Mouse (Mus musculus) gastrocnemius, postnatal 4 days (tissue): ENCODE data around the gene Jade1. TPM values are rescaled to one million over a fixed set of nuclear protein-coding genes. Genes with fewer than 3 reads are reported as not detected.

Experiments
- DNase-seq, 2 experiments: peaks; one replicate each; pipeline ENCODE4 v3.0.0; 2021 to 2022; ENCODE audit warnings: low spot score in 2 of 2, mixed read lengths in 2 of 2
- total RNA-seq, 2 experiments: library from RNA; stranded (reverse); gene quantifications; 2 replicates each; pipeline ENCODE4 v1.2.3; 2021

Jade1 gene
- total RNA-seq, 2 experiments from 2014 or later, result 36.6 to 37.3 TPM

DNA sequence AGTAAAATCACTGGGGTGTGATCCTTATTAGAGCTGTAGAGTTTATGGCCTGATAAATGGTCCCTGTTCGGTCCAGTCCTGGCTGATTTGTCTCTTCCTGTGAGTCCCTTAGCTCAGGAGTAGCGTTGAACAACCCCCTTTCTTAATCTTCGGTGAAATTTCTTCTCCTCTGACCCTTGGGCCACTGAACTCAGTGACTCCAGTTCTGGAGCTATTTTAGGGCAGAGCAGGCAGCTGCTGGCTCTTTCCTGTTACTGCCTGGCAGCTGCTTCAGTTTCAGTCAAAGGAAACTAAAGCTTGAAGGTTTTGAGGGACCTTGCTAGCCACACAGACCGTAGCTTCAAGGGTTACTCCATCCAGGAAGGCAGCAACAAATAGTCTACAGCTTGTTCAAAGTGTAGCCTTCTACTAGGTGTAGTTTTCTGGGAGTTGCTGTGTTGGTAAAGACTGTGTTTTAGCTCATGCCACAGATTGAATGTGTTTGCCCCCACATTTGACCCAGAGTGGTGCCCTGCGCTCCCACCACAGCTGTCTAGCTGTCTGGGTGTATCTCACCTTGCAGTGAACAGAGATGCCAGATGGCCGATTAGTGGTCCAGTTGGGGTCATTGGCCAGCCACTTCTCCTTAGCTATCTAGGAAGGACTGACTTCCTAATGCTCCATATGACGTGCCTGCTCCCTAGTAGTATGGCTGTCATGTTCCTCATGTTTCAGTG lies 19.3 kb downstream of the Jade1 start:
- DNase-seq, result no peak

DNA sequence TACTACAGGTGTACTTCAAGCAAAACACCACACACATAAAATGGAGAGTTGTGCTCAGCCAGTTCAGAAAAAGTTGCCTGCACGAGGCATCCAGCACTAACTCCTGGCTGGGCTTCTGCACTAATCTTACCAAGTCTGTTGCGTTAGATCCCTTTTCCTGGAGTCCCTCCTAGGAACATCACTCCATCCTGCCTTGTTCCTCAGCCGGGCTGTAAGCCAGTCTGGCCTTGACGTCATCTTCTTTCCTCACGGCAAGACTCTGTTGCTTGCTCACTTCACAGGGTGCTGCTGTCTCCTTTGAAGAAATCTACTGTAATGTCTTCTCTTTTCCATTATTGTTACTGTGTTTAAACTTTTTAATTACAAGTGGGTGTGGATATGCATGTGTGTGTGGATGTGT lies 20.4 kb downstream of the Jade1 start:
- DNase-seq, result no peak

DNA sequence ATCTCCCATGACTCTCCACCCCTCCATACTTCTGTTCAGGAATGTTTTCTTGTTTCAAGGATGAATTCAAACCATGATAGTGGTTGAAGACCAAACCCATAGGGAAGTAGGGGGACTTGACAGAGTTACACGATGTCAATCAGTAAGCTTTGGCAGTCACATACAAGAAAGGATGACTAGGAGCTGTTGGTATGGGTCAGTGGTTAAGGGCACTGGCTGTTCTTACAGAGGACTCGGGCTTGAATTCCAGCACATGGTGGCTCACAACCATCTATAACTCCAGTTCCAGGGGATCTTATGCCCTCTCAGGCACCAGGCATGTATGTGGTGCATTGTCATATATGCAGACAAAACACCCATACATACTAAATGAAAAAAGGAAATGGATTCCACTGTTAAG lies 21.7 kb downstream of the Jade1 start:
- DNase-seq, result no peak

DNA sequence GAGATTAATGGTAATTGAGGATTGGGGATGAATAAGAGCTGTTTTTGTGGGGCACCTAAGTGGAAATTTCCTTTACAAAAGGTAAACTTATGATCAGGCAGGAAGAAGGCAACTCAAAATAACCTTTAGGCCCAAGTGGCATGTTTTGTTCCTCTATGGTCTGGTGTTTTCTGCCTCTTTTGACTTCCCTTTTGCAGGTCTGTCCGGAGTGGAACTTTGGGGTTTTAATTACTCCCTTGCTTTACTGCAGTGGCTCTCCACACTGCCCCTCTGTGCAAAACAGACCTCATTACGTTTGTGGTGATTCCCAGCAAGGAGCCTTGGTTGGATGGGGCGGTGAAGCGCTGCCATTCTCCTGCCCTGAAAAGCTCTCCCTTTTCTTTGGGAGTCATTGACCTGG lies 24.3 kb downstream of the Jade1 start:
- DNase-seq, result no peak

DNA sequence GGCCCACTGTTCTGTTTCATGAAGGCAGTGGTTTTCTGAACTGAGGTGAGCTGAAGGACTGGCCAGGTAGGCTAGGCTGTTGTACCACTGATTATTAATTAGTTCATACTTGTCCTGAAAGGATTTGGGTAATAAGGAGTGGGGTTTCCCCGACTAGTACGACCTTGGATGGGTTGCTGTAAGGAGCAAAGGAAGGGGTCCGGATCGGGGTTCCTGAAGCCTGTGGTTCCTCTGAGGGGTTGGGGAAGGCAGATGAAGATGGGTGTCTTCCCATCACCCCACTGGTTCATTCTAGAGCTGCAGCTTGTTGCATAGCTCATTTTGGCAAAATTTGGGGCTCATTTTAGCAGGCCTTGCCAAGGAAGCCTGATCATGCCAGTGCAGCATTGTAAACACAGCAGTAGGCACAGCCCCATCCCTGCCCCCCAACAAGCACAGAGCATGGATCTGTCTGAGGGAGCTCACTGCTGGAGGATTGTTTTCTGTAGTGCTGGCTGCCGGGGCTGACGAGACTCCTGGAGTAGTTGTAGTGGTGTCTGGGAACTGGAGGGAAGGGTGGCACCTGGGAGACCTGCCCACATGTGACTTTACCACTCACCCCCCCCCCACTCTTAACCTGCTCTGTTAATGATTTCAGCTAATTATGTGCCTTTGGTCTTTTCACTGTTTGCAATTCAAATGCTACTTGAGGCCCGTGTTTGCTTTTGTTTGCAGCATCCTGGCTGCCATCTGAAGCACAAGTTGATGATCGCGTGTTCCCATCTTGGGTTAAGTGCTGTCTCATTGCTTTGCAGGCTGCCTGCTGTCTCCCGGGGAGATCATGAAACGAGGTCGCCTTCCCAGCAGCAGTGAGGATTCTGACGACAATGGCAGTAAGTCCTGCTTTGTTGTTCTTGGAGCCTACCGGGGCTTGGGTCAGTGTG lies 25.1 kb downstream of the Jade1 start:
- no peak for DNase-seq

DNA sequence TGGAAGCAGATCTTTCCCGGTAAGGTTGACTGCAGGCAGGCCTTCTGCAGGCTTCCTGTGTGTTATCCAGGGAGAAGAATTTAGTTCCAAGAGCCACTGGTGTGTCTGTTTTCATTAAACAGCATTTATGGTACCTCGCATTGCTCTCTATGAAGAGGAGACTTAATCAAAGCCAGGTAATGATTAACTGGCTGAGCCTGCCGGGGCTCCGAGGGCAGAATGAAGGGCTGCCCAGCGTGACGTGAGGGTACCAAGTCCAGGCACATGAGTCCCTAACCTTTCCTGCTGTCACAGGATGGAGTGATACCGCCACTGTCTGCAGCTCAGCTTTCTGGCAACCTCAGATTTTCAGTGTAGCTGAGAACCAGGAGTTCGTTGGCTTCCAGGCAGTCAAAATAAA lies 25.9 kb downstream of the Jade1 start:
- no peak for DNase-seq

DNA sequence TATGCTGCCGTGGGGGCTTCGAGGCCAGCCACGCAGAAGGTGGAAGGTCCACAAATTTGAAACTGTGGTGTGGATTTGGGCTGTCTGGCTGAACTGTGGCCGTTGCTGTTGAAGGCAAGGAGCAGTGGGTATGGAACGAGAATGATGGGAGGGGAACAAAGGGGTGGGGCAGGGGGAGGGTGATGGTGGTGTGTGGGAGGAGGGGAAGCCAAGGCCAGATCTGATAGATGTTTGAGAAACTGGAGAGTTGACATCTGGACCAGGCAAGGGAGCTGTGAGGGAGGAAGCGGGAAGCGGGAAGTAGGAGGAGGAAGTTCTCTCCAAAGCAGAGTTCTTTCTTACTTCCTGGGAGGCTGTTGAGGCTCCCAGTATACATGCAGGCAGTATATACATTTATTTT lies 26.7 kb downstream of the Jade1 start:
- DNase-seq, result no peak

DNA sequence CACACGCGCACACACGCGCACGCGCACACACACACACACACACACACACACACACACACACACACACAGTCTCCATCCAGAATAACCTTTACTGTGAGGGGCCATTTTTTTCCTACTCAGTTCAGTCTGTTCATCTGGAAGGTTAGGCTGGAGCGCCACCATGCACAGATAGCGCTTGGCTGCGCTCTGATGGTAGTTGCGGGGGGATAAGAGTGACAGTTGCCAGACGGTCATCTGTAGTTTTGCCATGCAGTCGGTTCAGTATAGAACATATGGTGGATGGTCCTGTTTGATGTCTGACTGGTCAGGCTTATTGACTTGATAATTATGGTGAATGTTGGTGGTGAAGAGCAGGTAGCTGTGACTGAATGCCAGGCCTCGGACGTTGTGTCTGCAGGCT lies 27.6 kb downstream of the Jade1 start:
- no peak for DNase-seq

DNA sequence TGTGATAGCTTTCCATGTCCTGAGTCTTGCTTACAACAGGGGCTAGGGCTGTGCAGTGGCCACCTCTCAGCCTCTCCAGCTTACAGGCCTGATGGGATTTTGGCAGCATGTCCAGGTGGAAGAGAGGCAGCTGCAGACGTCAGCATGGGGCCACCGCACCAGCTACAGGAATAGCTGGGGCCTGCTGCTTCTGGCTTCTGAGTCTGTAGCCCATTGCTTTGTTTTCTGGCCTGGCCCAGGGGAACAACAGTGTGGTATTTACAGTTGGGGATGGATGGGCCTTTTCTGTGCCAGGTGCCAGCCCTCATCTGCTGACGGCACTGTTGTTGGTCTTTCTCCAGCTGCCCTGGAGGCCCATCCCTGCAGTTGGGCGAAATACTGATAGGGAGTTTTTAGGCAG lies 28.1 kb downstream of the Jade1 start:
- DNase-seq, result no peak

DNA sequence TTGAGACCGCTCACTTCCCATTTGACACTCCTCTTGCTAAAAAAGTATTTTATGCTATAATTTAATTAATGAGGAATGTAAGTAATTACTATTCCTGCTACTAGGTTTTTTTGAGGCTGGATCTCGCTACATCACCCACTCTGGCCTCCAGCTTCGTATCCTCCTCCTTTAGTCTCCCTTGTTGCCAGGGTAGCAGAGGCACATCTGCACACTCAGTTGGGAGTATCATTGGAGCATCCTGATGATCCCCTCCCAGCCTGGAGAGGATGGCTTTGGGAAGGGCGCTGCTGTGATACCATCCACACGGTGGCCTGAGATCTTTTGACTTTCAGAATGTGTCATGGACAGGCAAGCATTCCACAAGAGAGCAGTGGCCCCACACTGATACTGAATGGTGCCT lies 30.0 kb downstream of the Jade1 start:
- no peak for DNase-seq

DNA sequence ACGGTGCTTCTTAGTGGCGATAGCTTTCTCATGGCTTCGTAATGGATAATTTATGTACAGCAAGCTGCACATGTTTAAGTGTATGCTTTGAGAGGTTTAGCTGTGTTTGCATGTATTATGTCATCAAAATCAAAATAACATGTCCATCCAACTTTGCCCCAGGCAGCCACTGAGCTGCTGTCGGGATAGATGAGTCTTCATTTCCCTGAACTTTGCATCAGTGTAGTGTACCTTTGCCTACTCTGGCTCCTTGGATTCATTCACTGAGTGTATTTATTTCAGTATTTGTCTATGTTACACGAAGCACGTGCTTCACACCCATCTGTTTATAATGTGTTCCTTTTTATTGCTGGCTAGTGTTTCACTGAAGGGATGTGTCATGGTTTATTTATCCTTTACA lies 30.8 kb downstream of the Jade1 start:
- no peak for DNase-seq

DNA sequence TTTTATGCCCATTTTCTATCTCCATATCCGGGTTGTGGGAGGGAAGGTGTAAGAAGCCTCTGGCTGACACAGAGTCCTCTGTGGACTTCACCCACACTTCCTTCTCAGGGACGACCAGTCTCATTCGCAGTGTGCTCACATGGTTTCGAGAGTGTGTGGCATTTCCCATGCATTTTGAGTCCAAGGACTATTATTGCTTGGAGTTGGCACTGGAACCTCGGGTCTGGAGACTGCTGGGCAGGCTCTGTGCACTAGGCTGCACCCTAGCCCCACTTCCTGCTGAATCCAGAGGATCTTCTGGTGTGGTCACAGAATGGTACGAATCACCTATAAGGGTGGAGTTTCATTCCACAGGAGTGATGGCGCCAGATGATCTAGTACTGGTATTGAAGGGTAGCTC lies 31.4 kb downstream of the Jade1 start:
- DNase-seq, result no peak

DNA sequence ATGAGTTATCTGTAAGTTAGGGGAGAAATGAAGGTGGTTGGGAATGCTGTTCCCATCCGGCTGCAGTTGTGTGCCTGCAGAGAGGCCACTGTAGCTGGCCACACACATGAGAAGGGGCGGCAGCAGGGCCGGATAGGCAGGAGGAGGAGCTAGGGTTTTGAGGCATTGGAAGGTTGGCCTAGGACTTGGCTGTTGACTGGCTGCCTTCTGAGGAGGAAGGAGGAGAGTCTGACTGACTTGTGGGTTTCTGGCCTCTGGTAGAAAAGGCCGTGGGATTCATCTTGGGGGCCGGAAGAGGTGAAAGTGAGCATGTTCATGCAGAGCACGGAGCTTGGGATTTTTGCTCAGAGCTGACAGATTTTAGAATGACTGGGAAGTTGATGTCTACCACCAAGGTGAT lies 32.1 kb downstream of the Jade1 start:
- DNase-seq, result no peak

DNA sequence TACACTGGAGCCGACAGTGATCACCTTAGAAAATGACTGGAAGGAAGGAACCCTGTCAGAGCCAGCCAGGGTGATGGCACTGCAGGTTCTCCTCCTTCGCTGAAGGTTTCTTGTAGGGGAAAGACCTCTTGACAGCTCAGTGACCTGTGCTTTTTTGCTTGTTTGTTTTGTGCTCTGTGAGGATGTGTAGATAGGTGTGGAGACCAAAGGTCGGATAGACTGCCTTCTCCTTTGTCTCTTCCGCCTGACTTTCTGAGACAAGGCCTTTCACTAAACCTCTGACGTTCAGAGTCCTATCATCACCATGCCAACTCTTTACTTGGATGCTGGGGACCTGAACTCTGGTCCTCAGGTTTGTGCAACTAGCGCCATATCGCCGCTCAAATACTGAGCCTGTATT lies 33.0 kb downstream of the Jade1 start:
- no peak for DNase-seq

DNA sequence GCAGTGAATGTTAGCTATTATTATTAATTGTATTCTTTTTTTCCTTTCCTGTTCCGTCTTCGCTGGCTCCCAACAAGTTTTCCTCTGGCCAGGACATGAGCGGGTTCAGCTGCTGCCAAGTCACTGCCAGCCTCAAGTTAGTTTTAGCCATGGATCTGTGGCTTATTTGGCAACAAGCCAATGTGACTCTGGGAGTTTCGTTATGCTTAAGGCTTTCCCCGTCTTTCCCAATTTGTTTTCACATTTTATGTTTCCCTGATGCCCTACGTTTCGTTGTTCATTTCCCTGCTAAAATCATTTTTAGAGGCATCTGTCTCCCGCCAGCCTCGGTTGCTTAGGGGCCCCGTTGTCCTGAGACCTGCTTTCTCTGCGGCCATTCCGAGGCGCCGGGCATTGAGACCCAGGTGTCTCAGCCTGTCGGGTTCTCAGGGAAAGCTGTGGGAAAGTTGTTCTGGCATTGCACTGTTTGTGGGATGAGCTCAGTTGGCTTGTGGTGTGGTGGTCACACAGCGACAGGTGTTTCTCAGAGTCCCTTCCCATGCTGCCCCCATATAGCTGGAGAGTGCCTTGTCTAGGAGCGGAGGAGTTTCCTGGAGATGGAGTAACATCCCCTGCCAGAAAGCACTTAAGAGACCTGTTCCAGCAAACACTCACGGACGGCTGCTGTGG lies 33.8 kb downstream of the Jade1 start:
- no peak for DNase-seq

DNA sequence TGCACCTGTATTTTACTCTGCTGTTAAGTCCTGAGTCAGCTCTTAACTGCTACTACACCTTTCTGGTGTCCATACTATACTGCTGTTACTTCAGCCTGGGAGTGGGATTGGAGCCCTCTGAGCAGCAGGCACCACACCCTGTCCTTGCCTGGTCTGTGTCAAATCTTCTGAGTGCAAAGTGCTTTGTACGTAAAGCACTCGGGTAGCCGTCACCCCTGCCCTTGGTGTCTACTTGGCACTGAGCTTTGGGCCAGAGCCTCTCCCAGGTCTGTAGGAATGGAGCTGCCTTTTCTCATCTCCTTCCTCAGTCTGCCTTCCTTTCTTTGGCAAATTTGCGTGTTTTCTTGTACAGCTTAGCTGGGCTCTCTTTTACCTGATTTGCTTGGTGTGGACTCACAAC lies 34.5 kb downstream of the Jade1 start:
- DNase-seq, result no peak

DNA sequence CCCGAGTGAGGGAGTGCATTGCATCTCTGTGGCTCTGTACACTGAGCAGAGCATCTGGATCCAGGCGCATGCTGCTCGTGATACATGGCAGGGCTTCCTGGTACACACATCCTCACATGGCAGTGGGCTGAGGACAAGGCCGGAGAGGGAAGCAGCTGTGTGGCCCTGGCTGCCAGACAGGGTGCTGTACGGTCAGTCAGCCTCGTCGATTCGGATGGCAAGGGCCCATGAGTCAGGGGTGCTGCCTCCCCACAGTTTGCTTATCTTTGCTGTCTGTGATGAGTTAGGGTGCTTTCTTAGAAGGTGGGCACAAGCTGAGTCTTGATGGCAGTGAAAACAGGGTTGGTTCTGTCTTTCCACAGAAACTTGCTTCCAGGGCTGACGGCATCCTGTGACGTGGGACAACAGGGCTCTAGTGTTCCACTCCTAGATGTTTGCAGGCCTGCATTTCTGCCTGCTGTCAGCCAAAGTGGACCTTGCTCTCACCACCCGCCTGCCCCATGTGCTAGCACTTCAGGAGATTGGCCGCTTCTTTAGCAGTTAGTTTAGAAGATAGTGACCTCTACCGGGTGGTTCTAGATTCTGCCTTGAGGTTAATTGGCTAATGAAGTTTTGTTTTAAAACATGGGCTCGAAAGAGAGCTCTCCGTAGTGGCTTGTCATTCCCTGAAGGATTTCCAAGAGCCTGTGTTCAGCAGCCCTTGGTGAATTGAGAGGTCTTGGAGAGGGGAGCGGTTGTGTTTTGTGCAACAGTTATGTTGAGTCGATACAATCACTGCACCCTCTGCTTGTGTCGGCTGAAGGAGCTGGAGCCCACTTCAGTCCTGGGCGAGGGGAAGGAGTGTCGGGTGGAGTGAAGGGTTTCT lies 35.4 kb downstream of the Jade1 start:
- no peak for DNase-seq

DNA sequence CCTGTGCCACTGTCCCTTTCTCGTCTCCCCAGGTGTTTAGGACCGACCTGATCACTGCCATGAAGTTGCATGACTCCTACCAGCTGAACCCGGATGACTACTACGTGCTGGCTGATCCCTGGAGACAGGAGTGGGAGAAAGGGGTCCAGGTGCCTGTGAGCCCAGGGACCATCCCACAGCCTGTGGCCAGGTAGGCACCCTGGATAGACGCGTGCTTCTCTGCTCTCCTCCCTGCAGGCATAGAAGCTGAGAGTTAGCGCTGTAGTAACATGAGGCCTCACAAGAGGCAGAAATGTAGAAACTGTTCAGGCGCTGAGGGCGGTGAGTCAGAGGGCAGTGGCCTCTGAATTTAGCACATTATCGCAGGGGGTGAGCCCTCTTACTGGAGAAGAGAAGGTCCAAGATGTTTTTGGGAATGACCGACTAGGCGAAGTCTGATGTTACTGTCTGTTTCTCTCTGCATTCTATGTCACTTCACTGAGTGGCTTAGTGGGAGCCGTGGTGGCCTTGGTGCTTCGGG lies 36.2 kb downstream of the Jade1 start:
- DNase-seq, result no peak

DNA sequence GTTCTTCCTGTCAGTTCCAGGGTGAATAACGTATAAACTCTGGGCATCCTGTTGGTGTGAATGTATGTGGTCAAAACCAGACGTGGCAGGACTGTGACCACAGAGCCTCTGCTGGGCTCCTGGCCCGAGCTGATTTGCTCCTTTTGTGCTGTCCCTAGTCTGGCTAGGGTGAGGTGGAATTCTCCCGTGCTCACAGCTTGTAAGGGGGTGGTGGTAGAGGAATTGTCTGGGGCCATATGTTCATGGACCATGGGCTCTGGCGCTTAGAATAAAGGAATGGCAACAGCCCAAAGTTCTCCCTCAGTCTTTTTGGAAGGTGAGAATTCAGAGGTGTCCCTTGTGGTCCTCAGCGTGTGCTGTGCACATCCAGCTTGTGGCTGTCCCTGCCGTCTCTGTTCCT lies 37.3 kb downstream of the Jade1 start:
- DNase-seq, result no peak

DNA sequence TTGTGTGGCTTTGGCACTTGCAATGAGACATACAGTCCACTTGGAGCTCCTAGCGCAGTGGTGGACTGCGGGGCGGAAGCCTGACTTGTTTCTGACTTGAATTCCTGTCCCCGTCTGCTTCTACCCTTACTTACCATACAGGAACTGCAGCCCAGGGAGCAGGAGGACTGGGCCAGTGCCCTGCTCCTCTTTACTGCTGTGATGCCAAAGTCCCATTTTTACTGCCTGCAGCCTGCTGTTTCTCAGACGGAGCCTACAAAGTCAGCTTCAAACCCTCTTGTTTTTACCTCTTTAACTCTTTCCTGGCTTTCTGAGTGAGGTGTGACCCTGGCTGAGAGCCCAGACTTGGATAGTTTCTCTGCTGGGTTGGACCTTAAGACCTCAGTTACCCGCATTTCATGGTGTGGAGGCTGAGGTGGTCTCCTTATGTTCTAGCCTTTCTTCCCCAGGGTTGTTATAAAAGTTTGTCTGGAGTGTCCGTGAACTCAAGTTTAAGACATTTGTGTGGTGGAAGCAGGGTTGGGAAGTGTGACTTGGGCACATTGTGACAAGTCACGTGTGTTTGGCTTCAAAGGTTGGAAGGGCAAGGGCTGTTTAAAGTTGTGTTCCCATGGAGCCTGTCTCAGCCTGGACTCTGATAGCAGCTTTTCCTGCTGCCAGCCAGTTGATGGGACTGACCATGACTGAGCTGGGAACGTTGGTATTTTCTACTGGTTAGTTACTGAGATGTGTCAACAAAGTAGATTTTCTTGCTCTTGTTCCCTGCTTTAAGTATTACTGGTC lies 38.8 kb downstream of the Jade1 start:
- no peak for DNase-seq
